Mouse (Mus musculus): ENCODE data around the gene Agbl3. TPM values are rescaled to one million over a fixed set of nuclear protein-coding genes. Genes with fewer than 3 reads are reported as not detected.

Agbl3 gene
- polyA plus RNA-seq, 1 experiment from 2014 or later: 6.3 TPM

- no peak overlapping the region for H3K27ac ChIP-seq (replicated peaks; ENCODE audit: low read depth, low read length)
- no peaks in the 10 kb centered on the region for H3K9me3 ChIP-seq (ENCODE audit: control insufficient read depth, low read length)
- no peak overlapping the region for H3K9ac ChIP-seq (ENCODE audit: low read depth, low read length)
- H3K4me3 ChIP-seq (ENCODE audit: low read depth, low read length): no peak overlapping the region
- DNase-seq (ENCODE audit: low spot score): no peak
- ATAC-seq (ENCODE audit: low read depth): 0 out of 2 replicates have a peak, but pooled peaks have one; percentile 35
- H3K4me1 ChIP-seq (ENCODE audit: control insufficient read depth, insufficient read depth, low read length): no peaks in the 10 kb centered on the region
- peaks cover 77% of the 10 kb centered on the region for H3K36me3 ChIP-seq (ENCODE audit: control insufficient read depth, insufficient read depth, low read length)
- H3K4me2 ChIP-seq (ENCODE audit: low read depth, low read length): no peak overlapping the region
- H3K27me3 ChIP-seq (replicated peaks; ENCODE audit: control insufficient read depth, insufficient read depth, low read length): no peaks in the 10 kb centered on the region
- 64% methylated on average over 9 of the region's 9 CpGs for WGBS
These were observed 121.7 kb downstream of the Agbl3 start for GRCm38 (mm10) chr6:34901911-34902444.

- H3K9me3 ChIP-seq (ENCODE audit: control insufficient read depth, low read length): no peaks in the 10 kb centered on the region
- no peak overlapping the region for H3K27ac ChIP-seq (replicated peaks; ENCODE audit: low read depth, low read length)
- no peak overlapping the region for H3K4me3 ChIP-seq (ENCODE audit: low read depth, low read length)
- H3K9ac ChIP-seq (ENCODE audit: low read depth, low read length): no peak overlapping the region
- 89% methylated on average over 7 of the region's 7 CpGs for WGBS
- no peaks in the 10 kb centered on the region for H3K4me1 ChIP-seq (ENCODE audit: control insufficient read depth, insufficient read depth, low read length)
- DNase-seq (ENCODE audit: low spot score) (no peak), ATAC-seq (ENCODE audit: low read depth) (no peak)
- peaks cover 78% of the 10 kb centered on the region for H3K36me3 ChIP-seq (ENCODE audit: control insufficient read depth, insufficient read depth, low read length)
- H3K4me2 ChIP-seq (ENCODE audit: low read depth, low read length): no peak overlapping the region
- no peaks in the 10 kb centered on the region for H3K27me3 ChIP-seq (replicated peaks; ENCODE audit: control insufficient read depth, insufficient read depth, low read length)
These were observed 122.3 kb downstream of the Agbl3 start for GRCm38 (mm10) chr6:34902578-34902977.

GRCm38 (mm10) chr6:34903441-34903840 is 123.2 kb downstream of the Agbl3 start:
- Histone ChIP-seq H3K4me2 (ENCODE audit: low read depth, low read length) (no peak overlapping the region), H3K9ac (ENCODE audit: low read depth, low read length) (no peak overlapping the region), H3K27me3 (replicated peaks; ENCODE audit: control insufficient read depth, insufficient read depth, low read length) (no peaks in the 10 kb centered on the region), H3K4me1 (ENCODE audit: control insufficient read depth, insufficient read depth, low read length) (no peaks in the 10 kb centered on the region), H3K36me3 (ENCODE audit: control insufficient read depth, insufficient read depth, low read length) (peaks cover 78% of the 10 kb centered on the region), H3K9me3 (ENCODE audit: control insufficient read depth, low read length) (no peaks in the 10 kb centered on the region), H3K27ac (replicated peaks; ENCODE audit: low read depth, low read length) (no peak overlapping the region), H3K4me3 (ENCODE audit: low read depth, low read length) (no peak overlapping the region)
- ATAC-seq (ENCODE audit: low read depth) (no peak), DNase-seq (ENCODE audit: low spot score) (no peak)
- WGBS: 87% methylated on average over 5 of the region's 5 CpGs

GRCm38 (mm10) chr6:34903851-34904250 is 123.6 kb downstream of the Agbl3 start:
- Histone ChIP-seq H3K4me2 (ENCODE audit: low read depth, low read length) (no peak overlapping the region), H3K4me3 (ENCODE audit: low read depth, low read length) (no peak overlapping the region), H3K9ac (ENCODE audit: low read depth, low read length) (no peak overlapping the region), H3K4me1 (ENCODE audit: control insufficient read depth, insufficient read depth, low read length) (no peaks in the 10 kb centered on the region), H3K27ac (replicated peaks; ENCODE audit: low read depth, low read length) (no peak overlapping the region), H3K9me3 (ENCODE audit: control insufficient read depth, low read length) (no peaks in the 10 kb centered on the region), H3K36me3 (ENCODE audit: control insufficient read depth, insufficient read depth, low read length) (peaks cover 76% of the 10 kb centered on the region), H3K27me3 (replicated peaks; ENCODE audit: control insufficient read depth, insufficient read depth, low read length) (no peaks in the 10 kb centered on the region)
- ATAC-seq (ENCODE audit: low read depth): no peak
- no peak for DNase-seq (ENCODE audit: low spot score)
- WGBS: 77% methylated on average over 10 of the region's 10 CpGs

- Histone ChIP-seq H3K4me2 (ENCODE audit: low read depth, low read length) (no peak overlapping the region), H3K36me3 (ENCODE audit: control insufficient read depth, insufficient read depth, low read length) (peaks cover 71% of the 10 kb centered on the region), H3K4me3 (ENCODE audit: low read depth, low read length) (no peak overlapping the region), H3K9ac (ENCODE audit: low read depth, low read length) (no peak overlapping the region; the same call in 1 of the 2 replicates), H3K27me3 (replicated peaks; ENCODE audit: control insufficient read depth, insufficient read depth, low read length) (no peaks in the 10 kb centered on the region), H3K4me1 (ENCODE audit: control insufficient read depth, insufficient read depth, low read length) (no peaks in the 10 kb centered on the region), H3K9me3 (ENCODE audit: control insufficient read depth, low read length) (no peaks in the 10 kb centered on the region), H3K27ac (replicated peaks; ENCODE audit: low read depth, low read length) (no peak overlapping the region)
- WGBS: 89% methylated on average over 6 of the region's 6 CpGs
- DNase-seq (ENCODE audit: low spot score) (no peak), ATAC-seq (ENCODE audit: low read depth) (no peak)
These were observed 124.1 kb downstream of the Agbl3 start for GRCm38 (mm10) chr6:34904361-34904760.

GRCm38 (mm10) chr6:34906125-34906524 is 125.9 kb downstream of the Agbl3 start:
- Histone ChIP-seq H3K36me3 (ENCODE audit: control insufficient read depth, insufficient read depth, low read length) (peaks cover 63% of the 10 kb centered on the region), H3K27me3 (replicated peaks; ENCODE audit: control insufficient read depth, insufficient read depth, low read length) (no peaks in the 10 kb centered on the region), H3K9me3 (ENCODE audit: control insufficient read depth, low read length) (no peaks in the 10 kb centered on the region), H3K4me3 (ENCODE audit: low read depth, low read length) (no peak overlapping the region), H3K4me1 (ENCODE audit: control insufficient read depth, insufficient read depth, low read length) (peaks cover 6% of the 10 kb centered on the region; the same call in 1 of the 2 replicates), H3K4me2 (ENCODE audit: low read depth, low read length) (no peak overlapping the region), H3K27ac (replicated peaks; ENCODE audit: low read depth, low read length) (no peak overlapping the region), H3K9ac (ENCODE audit: low read depth, low read length) (no peak overlapping the region)
- 65% methylated on average over 2 of the region's 2 CpGs for WGBS
- DNase-seq (ENCODE audit: low spot score) (no peak), ATAC-seq (ENCODE audit: low read depth) (no peak)

GRCm38 (mm10) chr6:34906661-34907060 is 126.4 kb downstream of the Agbl3 start:
- Histone ChIP-seq H3K27ac (replicated peaks; ENCODE audit: low read depth, low read length) (no peak overlapping the region), H3K36me3 (ENCODE audit: control insufficient read depth, insufficient read depth, low read length) (peaks cover 59% of the 10 kb centered on the region), H3K4me1 (ENCODE audit: control insufficient read depth, insufficient read depth, low read length) (peaks cover 6% of the 10 kb centered on the region; the same call in 1 of the 2 replicates), H3K4me3 (ENCODE audit: low read depth, low read length) (no peak overlapping the region), H3K9me3 (ENCODE audit: control insufficient read depth, low read length) (no peaks in the 10 kb centered on the region), H3K27me3 (replicated peaks; ENCODE audit: control insufficient read depth, insufficient read depth, low read length) (no peaks in the 10 kb centered on the region), H3K9ac (ENCODE audit: low read depth, low read length) (no peak overlapping the region), H3K4me2 (ENCODE audit: low read depth, low read length) (no peak overlapping the region)
- ATAC-seq (ENCODE audit: low read depth) (no peak), DNase-seq (ENCODE audit: low spot score) (no peak)
- WGBS: 86% methylated on average over 4 of the region's 4 CpGs

GRCm38 (mm10) chr6:34907121-34907614 is 126.9 kb downstream of the Agbl3 start:
- Histone ChIP-seq H3K36me3 (ENCODE audit: control insufficient read depth, insufficient read depth, low read length) (peaks cover 54% of the 10 kb centered on the region), H3K27ac (replicated peaks; ENCODE audit: low read depth, low read length) (no peak overlapping the region), H3K4me2 (ENCODE audit: low read depth, low read length) (no peak overlapping the region), H3K4me3 (ENCODE audit: low read depth, low read length) (no peak overlapping the region), H3K4me1 (ENCODE audit: control insufficient read depth, insufficient read depth, low read length) (peaks cover 6% of the 10 kb centered on the region; the same call in 1 of the 2 replicates), H3K27me3 (replicated peaks; ENCODE audit: control insufficient read depth, insufficient read depth, low read length) (no peaks in the 10 kb centered on the region), H3K9me3 (ENCODE audit: control insufficient read depth, low read length) (no peaks in the 10 kb centered on the region), H3K9ac (ENCODE audit: low read depth, low read length) (no peak overlapping the region)
- DNase-seq (ENCODE audit: low spot score) (no peak), ATAC-seq (ENCODE audit: low read depth) (no peak)
- WGBS: 44% methylated on average over 2 of the region's 2 CpGs

- Histone ChIP-seq H3K9ac (ENCODE audit: low read depth, low read length) (no peak overlapping the region), H3K4me2 (ENCODE audit: low read depth, low read length) (no peak overlapping the region), H3K27ac (replicated peaks; ENCODE audit: low read depth, low read length) (no peak overlapping the region), H3K4me3 (ENCODE audit: low read depth, low read length) (no peak overlapping the region), H3K4me1 (ENCODE audit: control insufficient read depth, insufficient read depth, low read length) (peaks cover 6% of the 10 kb centered on the region; the same call in 1 of the 2 replicates), H3K27me3 (replicated peaks; ENCODE audit: control insufficient read depth, insufficient read depth, low read length) (no peaks in the 10 kb centered on the region), H3K9me3 (ENCODE audit: control insufficient read depth, low read length) (no peaks in the 10 kb centered on the region), H3K36me3 (ENCODE audit: control insufficient read depth, insufficient read depth, low read length) (peaks cover 49% of the 10 kb centered on the region)
- DNase-seq (ENCODE audit: low spot score): no peak
- ATAC-seq (ENCODE audit: low read depth): no peak
- 75% methylated on average over 18 of the region's 18 CpGs for WGBS
These were observed 127.5 kb downstream of the Agbl3 start for GRCm38 (mm10) chr6:34907696-34908260.

Measured in embryonic facial prominence, embryonic 14.5 days (tissue).